Mouse (Mus musculus) midbrain, embryonic 16.5 days (tissue): ENCODE data around the gene Rapgef5. TPM values are rescaled to one million over a fixed set of nuclear protein-coding genes. Genes with fewer than 3 reads are reported as not detected.

Experiments used
- ATAC-seq: fragments of 200-750 bp; cut with Nextera tagmentation; 2 replicates; pipeline ENCODE4 v1.8.0; 2017; ENCODE audit warnings: moderate TSS enrichment
- H3K27ac ChIP-seq: fragments of 300-500 bp; sonication (generic); 2 replicates; pipeline ENCODE4 v1.5.1; 2014; ENCODE audit warnings: mild to moderate bottlenecking, low read length, mixed read lengths
- H3K27me3 ChIP-seq: fragments of 300-500 bp; sonication (generic); 2 replicates; pipeline ENCODE4 v1.6.1; 2014; ENCODE audit warnings: low read depth, low read length, mixed read lengths; ENCODE audit not compliant: control insufficient read depth, insufficient read depth
- H3K36me3 ChIP-seq: fragments of 300-500 bp; sonication (generic); 2 replicates; pipeline ENCODE4 v1.6.1; 2014; ENCODE audit warnings: mild to moderate bottlenecking, low read length, moderate library complexity, mixed read lengths; ENCODE audit not compliant: control insufficient read depth, insufficient read depth
- H3K4me1 ChIP-seq: fragments of 300-500 bp; sonication (generic); 2 replicates; pipeline ENCODE4 v1.6.1; 2014; ENCODE audit warnings: mild to moderate bottlenecking, low read length, mixed read lengths; ENCODE audit not compliant: control insufficient read depth, insufficient read depth
- H3K4me2 ChIP-seq: fragments of 300-500 bp; sonication (generic); 2 replicates; pipeline ENCODE4 v1.6.1; 2014; ENCODE audit warnings: mild to moderate bottlenecking, low read length, mixed read lengths
- H3K4me3 ChIP-seq: fragments of 300-500 bp; sonication (generic); 2 replicates; pipeline ENCODE4 v1.5.1; 2014; ENCODE audit warnings: low read depth, mild to moderate bottlenecking, low read length, moderate library complexity, mixed read lengths
- H3K9ac ChIP-seq: fragments of 300-500 bp; sonication (generic); 2 replicates; pipeline ENCODE4 v1.6.1; 2014; ENCODE audit warnings: low read depth, low read length, mixed read lengths
- H3K9me3 ChIP-seq: fragments of 300-500 bp; sonication (generic); replicated peaks from 2 replicates; pipeline ENCODE4 v1.6.1; 2014; ENCODE audit warnings: mild to moderate bottlenecking, low read length, mixed read lengths; ENCODE audit not compliant: control insufficient read depth, poor library complexity, severe bottlenecking
- WGBS: fragments of 180-500 bp; shearing (Covaris S2); extraction: QIAGEN DNeasy Blood & Tissue Kit; methylation state at CpG from one replicate; pipeline ENCODE4 v1.1.7; 2014; 5-methylcytosine and 5-hydroxymethylcytosine counted together
- polyA plus RNA-seq: library from polyadenylated mRNA; unstranded; fragments of >200 nt; fragmentation: Nextera tagmentation; extraction: Ambion mirVana; gene quantifications from 2 replicates; pipeline ENCODE4 v1.2.1, GENCODE M21; 2015

Gene Rapgef5
- polyA plus RNA-seq, 1 experiment from 2014 or later, result 37.2 TPM

DNA sequence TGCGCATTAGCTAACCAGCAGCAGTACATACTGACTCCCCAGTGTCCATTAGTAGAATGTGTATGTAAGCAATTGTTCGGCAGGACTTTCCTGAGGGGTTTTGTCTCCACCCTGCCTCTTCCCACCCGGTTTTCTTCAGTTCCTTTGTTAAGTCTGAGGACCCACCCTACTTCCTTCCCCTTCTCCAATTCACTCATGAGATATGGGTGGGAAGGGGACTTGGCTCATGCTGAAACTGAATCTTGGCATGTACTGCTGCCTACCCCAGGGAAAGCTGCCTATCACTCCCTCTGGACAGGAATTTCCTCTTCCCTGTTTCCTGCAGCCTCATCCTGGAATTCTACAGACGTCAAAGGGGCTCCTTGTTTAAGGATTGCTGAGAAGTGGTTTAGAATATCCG, 147.4 kb downstream of the Rapgef5 start:
- no peaks in the 10 kb centered on the region for H3K9me3 ChIP-seq
- WGBS, result 73% methylated on average over 5 of the region's 5 CpGs
- H3K4me1 ChIP-seq, result peaks cover 2% of the 10 kb centered on the region; the same call in 1 of the 2 replicates
- no peaks in the 10 kb centered on the region for H3K27me3 ChIP-seq
- no peak for ATAC-seq
- no peak overlapping the region for H3K27ac ChIP-seq
- no peak overlapping the region for H3K4me3 ChIP-seq
- no peaks in the 10 kb centered on the region for H3K36me3 ChIP-seq
- H3K9ac ChIP-seq, result no peak overlapping the region
- H3K4me2 ChIP-seq, result no peak overlapping the region

DNA sequence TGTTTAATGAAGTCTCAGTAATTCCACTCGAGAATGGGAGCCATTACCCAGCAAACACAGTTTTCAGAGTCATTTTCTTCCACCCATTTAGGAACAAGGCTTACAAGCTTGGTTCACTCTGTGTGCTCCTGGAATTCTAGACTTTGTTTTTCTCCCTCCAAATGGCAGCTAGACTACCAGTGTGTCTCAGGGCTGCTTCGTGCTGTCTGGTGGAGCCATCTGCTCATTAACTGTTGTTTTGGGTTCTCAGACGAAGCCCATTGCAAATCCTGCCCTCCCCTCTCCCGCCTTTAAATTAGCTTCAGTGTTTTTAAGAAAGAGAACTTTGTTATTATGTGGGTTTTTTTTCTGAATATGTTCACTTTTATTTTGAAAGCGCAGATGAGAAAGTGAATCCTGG, 148.4 kb downstream of the Rapgef5 start:
- no peak for ATAC-seq
- Histone ChIP-seq H3K4me3 (no peak overlapping the region), H3K9ac (no peak overlapping the region), H3K27me3 (no peaks in the 10 kb centered on the region), H3K4me2 (no peak overlapping the region), H3K27ac (no peak overlapping the region), H3K36me3 (no peaks in the 10 kb centered on the region), H3K9me3 (no peaks in the 10 kb centered on the region), H3K4me1 (peaks cover 2% of the 10 kb centered on the region; the same call in 1 of the 2 replicates)
- WGBS, result 78% methylated on average over 5 of the region's 5 CpGs

- Histone ChIP-seq H3K4me2 (no peak overlapping the region), H3K4me3 (no peak overlapping the region), H3K9ac (no peak overlapping the region), H3K27ac (no peak overlapping the region), H3K4me1 (peaks cover 2% of the 10 kb centered on the region; the same call in 1 of the 2 replicates), H3K36me3 (no peaks in the 10 kb centered on the region), H3K9me3 (no peaks in the 10 kb centered on the region), H3K27me3 (no peaks in the 10 kb centered on the region)
- WGBS, result 91% methylated on average over 3 of the region's 3 CpGs
- no peak for ATAC-seq
These were observed 150.1 kb downstream of the Rapgef5 start for GRCm38 (mm10) chr12:117666391-117666790.

- no peak overlapping the region for H3K27ac ChIP-seq
- 90% methylated on average over 10 of the region's 10 CpGs for WGBS
- no peaks in the 10 kb centered on the region for H3K9me3 ChIP-seq
- ATAC-seq, result no peak
- H3K27me3 ChIP-seq, result no peaks in the 10 kb centered on the region
- no peaks in the 10 kb centered on the region for H3K36me3 ChIP-seq
- H3K9ac ChIP-seq, result no peak overlapping the region
- no peak overlapping the region for H3K4me3 ChIP-seq
- no peak overlapping the region for H3K4me2 ChIP-seq
- peaks cover 2% of the 10 kb centered on the region; the same call in 1 of the 2 replicates for H3K4me1 ChIP-seq
These were observed 153.5 kb downstream of the Rapgef5 start for GRCm38 (mm10) chr12:117669610-117670400.

DNA sequence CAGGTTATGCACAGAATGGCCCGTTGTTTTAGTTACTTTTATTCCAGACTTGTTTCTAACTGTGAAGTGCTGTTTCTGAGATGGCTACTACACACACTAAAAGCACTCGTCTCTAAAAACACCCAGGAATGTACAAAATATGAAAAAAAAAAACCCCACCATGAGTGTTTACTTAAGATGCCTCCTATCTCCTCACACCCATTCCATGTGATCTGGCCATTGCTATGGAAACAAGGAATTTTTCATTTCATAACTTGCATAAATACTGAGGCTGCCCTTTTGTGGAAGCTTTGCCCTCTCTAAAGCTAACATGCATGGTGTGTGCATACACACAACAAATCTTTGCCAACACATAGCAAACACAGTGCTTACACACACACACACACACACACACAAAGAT, 156.9 kb downstream of the Rapgef5 start:
- H3K4me2 ChIP-seq, result no peak overlapping the region
- H3K27me3 ChIP-seq, result no peaks in the 10 kb centered on the region
- H3K4me1 ChIP-seq, result peaks cover 2% of the 10 kb centered on the region; the same call in 1 of the 2 replicates
- H3K36me3 ChIP-seq, result no peaks in the 10 kb centered on the region
- H3K27ac ChIP-seq, result no peak overlapping the region
- no peak overlapping the region for H3K4me3 ChIP-seq
- no peak overlapping the region for H3K9ac ChIP-seq
- ATAC-seq, result no peak
- WGBS, result 75% methylated on average over 2 of the region's 2 CpGs
- no peaks in the 10 kb centered on the region for H3K9me3 ChIP-seq

DNA sequence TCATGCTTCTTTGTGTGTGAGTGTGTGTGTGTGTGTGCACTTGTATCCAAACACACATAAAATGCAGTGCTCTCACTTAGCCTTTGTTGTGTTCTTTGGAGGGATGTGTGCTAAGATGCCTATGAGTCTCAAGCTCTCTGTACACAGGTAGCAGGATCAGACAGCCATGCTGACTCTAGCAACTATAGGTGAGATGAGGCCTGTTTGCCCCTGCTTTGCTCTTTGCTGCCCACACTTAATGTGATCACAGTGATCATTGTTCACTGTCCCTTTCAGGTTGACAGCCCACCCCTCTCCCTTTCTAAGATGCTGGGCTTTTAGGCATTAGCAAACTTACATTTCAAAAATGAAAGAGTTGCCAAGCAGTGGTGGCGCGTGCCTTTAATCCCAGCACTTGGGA, 158.2 kb downstream of the Rapgef5 start:
- Histone ChIP-seq H3K36me3 (no peaks in the 10 kb centered on the region), H3K4me2 (no peak overlapping the region), H3K9ac (no peak overlapping the region), H3K4me1 (no peaks in the 10 kb centered on the region), H3K4me3 (no peak overlapping the region), H3K9me3 (no peaks in the 10 kb centered on the region), H3K27me3 (no peaks in the 10 kb centered on the region), H3K27ac (no peak overlapping the region)
- no peak for ATAC-seq
- WGBS, result 100% methylated on average over 2 of the region's 2 CpGs

DNA sequence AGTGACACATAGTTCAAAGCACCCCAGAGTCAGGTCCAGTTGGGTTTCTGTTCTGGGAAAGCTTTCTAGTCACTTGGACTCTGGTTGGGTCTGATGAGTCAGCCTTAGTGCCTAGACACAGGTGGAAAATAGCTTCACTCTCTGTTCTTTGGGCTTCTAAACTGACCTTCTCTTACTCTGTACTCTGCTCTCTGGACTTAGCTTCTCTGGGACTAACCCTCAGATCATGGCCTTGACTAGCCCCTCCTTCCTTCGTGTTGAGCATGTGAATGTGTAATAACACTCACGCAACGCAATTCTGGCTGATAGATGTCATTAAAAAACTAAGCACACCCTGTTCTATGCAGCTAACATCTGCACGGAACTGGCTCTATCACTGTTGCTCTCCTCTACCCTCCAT, 160.0 kb downstream of the Rapgef5 start:
- Histone ChIP-seq H3K9me3 (no peaks in the 10 kb centered on the region), H3K27ac (no peak overlapping the region), H3K4me1 (no peaks in the 10 kb centered on the region), H3K36me3 (no peaks in the 10 kb centered on the region), H3K4me2 (no peak overlapping the region), H3K27me3 (no peaks in the 10 kb centered on the region), H3K9ac (no peak overlapping the region), H3K4me3 (no peak overlapping the region)
- 91% methylated on average over 4 of the region's 4 CpGs for WGBS
- ATAC-seq, result no peak

DNA sequence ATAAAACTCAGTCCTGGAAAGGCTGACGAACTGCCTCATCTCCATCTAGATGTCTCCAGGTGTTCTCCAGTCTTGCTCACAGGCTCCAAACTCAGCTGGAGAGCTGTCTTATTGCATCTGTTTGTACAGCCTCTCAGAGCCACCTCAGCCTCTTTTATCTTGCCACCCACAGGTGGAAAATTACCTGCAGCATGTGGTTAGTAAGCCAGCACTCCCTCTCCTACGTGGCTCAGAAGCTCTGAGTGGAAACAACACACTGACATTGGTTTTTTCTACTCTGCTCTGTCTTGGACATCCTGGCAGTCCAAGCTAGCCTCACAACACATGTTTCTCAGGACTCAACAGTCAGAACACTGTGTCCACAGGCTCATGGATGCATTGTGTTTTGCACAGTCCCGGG, 162.6 kb downstream of the Rapgef5 start:
- no peak overlapping the region for H3K4me2 ChIP-seq
- H3K27ac ChIP-seq, result no peak overlapping the region
- no peak overlapping the region for H3K9ac ChIP-seq
- no peaks in the 10 kb centered on the region; the same call in 1 of the 2 replicates for H3K4me1 ChIP-seq
- no peaks in the 10 kb centered on the region for H3K9me3 ChIP-seq
- WGBS, result 77% methylated on average over 3 of the region's 3 CpGs
- no peak overlapping the region for H3K4me3 ChIP-seq
- H3K27me3 ChIP-seq, result no peaks in the 10 kb centered on the region
- no peaks in the 10 kb centered on the region for H3K36me3 ChIP-seq
- no peak for ATAC-seq

DNA sequence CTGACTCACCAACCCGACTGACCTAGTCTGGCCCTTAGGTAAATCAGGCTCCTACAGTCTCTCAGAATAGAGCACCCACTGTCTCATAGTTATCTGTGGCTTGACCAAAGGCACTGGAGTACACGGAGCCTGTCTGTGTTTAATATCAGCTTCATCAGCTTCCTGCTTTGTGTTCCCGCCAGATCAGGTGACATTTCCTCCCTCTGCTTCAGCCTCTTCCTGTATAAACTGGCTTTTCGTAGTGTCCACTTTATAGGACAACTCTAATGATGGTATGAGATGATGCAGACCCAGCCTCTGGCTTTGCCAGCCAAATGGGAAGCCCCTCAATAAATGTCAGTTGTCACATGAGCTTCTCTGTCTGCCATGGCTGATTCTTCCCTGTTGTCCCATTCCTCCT, 163.5 kb downstream of the Rapgef5 start:
- WGBS, result 87% methylated on average over 4 of the region's 4 CpGs

More for the DNA sequence above, 163.5 kb downstream of the Rapgef5 start:
- ATAC-seq, result no peak
- peaks cover 5% of the 10 kb centered on the region for H3K4me1 ChIP-seq
- H3K9me3 ChIP-seq, result no peaks in the 10 kb centered on the region
- H3K27me3 ChIP-seq, result no peaks in the 10 kb centered on the region
- H3K36me3 ChIP-seq, result no peaks in the 10 kb centered on the region
- no peak overlapping the region for H3K4me2 ChIP-seq
- no peak overlapping the region for H3K27ac ChIP-seq
- H3K4me3 ChIP-seq, result no peak overlapping the region
- no peak overlapping the region for H3K9ac ChIP-seq
